Mouse (Mus musculus) kidney, embryonic 16.5 days (tissue): ENCODE results near the gene Wnk2. TPM values are rescaled to one million over a fixed set of nuclear protein-coding genes. Genes with fewer than 3 reads are reported as not detected.

Experiments used
- ATAC-seq: fragments of 200-750 bp; cut with Nextera tagmentation; 2 replicates; pipeline ENCODE4 v1.8.0; 2017; ENCODE audit warnings: moderate TSS enrichment; ENCODE audit not compliant: low FRiP score, low TSS enrichment
- H3K27ac ChIP-seq: fragments of 300-500 bp; sonication (generic); 2 replicates; pipeline ENCODE4 v1.5.1; 2014; ENCODE audit warnings: low read length
- H3K27me3 ChIP-seq: fragments of 300-500 bp; sonication (generic); 2 replicates; pipeline ENCODE4 v1.6.1; 2014; ENCODE audit warnings: low read length, control low read depth, mixed read lengths; ENCODE audit not compliant: insufficient read depth
- H3K36me3 ChIP-seq: fragments of 300-500 bp; sonication (generic); 2 replicates; pipeline ENCODE4 v1.6.1; 2014; ENCODE audit warnings: low read length, control low read depth, mixed read lengths; ENCODE audit not compliant: insufficient read depth
- H3K4me1 ChIP-seq: fragments of 300-500 bp; sonication (generic); 2 replicates; pipeline ENCODE4 v1.6.1; 2014; ENCODE audit warnings: low read length, control low read depth, mixed read lengths; ENCODE audit not compliant: insufficient read depth
- H3K4me2 ChIP-seq: fragments of 300-500 bp; sonication (generic); replicated peaks from 2 replicates; pipeline ENCODE4 v1.6.1; 2014; ENCODE audit warnings: low read depth, low read length
- H3K4me3 ChIP-seq: fragments of 300-500 bp; sonication (generic); 2 replicates; pipeline ENCODE4 v1.5.1; 2014; ENCODE audit warnings: mild to moderate bottlenecking, low read length
- H3K9ac ChIP-seq: fragments of 300-500 bp; sonication (generic); replicated peaks from 2 replicates; pipeline ENCODE4 v1.6.1; 2014; ENCODE audit warnings: low read length
- H3K9me3 ChIP-seq: fragments of 300-500 bp; sonication (generic); 2 replicates; pipeline ENCODE4 v1.6.1; 2016; ENCODE audit warnings: low read length, control low read depth
- WGBS: fragments of 180-500 bp; shearing (Covaris S2); extraction: QIAGEN DNeasy Blood & Tissue Kit; methylation state at CpG from one replicate; pipeline ENCODE4 v1.1.7; 2014; 5-methylcytosine and 5-hydroxymethylcytosine counted together
- polyA plus RNA-seq: library from polyadenylated mRNA; unstranded; fragments of >200 nt; fragmentation: Nextera tagmentation; extraction: Ambion mirVana; gene quantifications from 2 replicates; pipeline ENCODE4 v1.2.1, GENCODE M21; 2015

The Wnk2 gene
- polyA plus RNA-seq, 1 experiment from 2014 or later = 1.0 TPM

DNA sequence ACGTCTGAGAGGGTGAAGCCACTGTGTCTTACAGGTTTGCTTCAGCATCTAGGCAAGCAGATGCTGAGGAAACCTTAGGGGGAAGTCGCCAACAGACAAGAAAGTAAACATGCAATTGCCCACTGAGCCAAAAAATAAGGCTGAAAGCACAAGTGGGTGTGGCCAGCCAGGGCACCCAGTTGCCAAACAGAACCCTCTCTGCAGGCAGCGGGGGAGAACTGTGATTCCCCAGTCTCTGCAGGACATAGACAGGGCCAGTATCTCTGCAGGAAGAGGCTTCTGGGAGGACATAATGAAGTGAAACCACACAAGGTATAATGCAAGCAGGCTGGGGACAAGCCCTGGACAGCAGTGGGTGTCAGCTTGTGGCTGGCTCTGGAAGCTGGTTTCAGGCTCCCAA, 38.1 kb downstream of the Wnk2 start:
- Histone ChIP-seq H3K4me2 (no peak overlapping the region), H3K9me3 (peaks cover 6% of the 10 kb centered on the region), H3K9ac (no peak overlapping the region), H3K4me3 (no peak overlapping the region), H3K4me1 (no peaks in the 10 kb centered on the region), H3K27me3 (no peaks in the 10 kb centered on the region), H3K36me3 (no peaks in the 10 kb centered on the region), H3K27ac (no peak overlapping the region)
- 80% methylated on average over 3 of the region's 3 CpGs for WGBS
- no peak for ATAC-seq

DNA sequence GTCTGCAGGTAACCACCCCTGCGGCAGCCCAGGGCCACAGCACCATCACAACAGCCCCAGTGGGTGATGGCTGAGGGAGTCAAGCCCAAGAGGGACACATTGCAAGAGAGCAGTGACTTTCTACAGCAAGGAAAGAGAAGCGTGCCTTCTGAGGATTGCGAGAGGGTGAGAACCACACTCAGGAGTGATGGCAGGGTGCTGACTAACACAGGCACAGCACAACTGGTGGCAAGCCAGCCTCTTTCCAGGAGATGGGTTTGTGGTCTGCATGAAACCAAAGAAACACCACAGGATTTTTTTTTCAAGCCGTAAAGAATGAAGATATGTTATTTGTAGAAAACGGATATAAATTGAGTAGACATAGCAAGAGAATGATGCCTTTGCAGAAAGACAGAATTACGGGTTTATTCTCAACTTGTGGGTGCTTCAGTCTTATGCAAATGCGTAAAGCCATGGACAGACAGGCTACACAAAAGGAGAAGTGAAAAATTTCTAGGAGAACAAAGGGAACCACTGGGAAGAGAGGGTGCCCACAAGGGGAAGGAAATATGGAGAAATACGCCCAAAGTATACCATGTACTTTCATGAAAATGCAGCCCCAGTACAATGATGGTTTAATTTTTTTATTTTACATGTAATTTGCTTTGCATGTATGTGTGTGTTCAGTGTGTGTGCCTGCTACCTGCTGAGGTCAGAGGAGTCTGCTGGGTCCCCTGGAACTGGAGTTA, 39.5 kb downstream of the Wnk2 start:
- no peak for ATAC-seq
- Histone ChIP-seq H3K27me3 (no peaks in the 10 kb centered on the region), H3K36me3 (no peaks in the 10 kb centered on the region), H3K4me1 (peaks cover 11% of the 10 kb centered on the region), H3K4me3 (no peak overlapping the region), H3K9me3 (peaks cover 6% of the 10 kb centered on the region), H3K27ac (no peak overlapping the region), H3K9ac (no peak overlapping the region), H3K4me2 (no peak overlapping the region)
- WGBS = 84% methylated on average over 8 of the region's 8 CpGs

DNA sequence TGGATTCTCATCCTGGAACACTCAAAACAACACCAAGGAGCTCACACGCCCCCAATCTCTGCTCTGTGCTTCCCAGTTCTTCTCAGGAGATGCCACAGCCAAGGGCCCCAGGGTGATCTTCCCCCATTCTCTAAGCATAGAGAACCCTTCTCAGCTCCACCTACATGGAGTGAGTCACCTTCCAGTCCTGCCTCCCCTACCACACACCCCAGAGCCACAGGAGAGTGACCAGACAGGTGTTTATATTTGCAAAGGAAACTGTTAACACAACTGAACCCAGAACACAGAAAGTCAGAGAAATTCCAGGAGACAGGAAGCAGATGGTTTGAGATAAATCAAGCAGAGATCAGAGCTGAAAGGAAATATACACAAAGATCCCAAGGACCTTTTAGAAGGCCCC, 43.9 kb downstream of the Wnk2 start:
- no peak for ATAC-seq
- Histone ChIP-seq H3K4me3 (no peak overlapping the region), H3K27ac (no peak overlapping the region)

DNA sequence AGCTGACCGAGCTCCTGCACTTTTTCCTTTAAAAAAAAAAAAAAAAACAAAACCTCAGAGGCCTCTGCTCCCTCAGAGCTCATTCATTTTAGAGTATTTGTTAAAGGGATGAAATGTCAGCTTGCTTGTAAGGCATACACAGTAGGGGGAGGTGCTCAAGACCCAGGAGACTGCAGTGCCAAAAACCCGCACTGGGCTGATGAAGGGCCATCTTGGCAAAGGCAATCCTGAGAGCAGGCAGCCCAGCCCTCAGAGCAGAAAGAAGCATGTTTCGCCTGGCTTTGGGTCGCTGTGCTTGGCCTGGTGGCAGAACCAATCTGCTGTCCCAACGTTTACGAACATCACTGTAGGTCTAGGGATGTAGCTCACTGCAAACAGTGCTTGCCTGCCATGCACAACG, 44.6 kb downstream of the Wnk2 start:
- Histone ChIP-seq H3K27ac (no peak overlapping the region), H3K4me1 (peaks cover 24% of the 10 kb centered on the region), H3K9me3 (peaks cover 6% of the 10 kb centered on the region), H3K4me3 (no peak overlapping the region), H3K9ac (no peak overlapping the region), H3K36me3 (no peaks in the 10 kb centered on the region), H3K27me3 (no peaks in the 10 kb centered on the region), H3K4me2 (no peak overlapping the region)
- ATAC-seq = no peak
- WGBS = 54% methylated on average over 7 of the region's 7 CpGs

More for the DNA sequence above, 43.9 kb downstream of the Wnk2 start:
- Histone ChIP-seq H3K9me3 (peaks cover 6% of the 10 kb centered on the region), H3K27me3 (no peaks in the 10 kb centered on the region), H3K4me1 (peaks cover 24% of the 10 kb centered on the region), H3K36me3 (no peaks in the 10 kb centered on the region), H3K9ac (no peak overlapping the region), H3K4me2 (no peak overlapping the region)
- 43% methylated on average over 1 of the region's 1 CpGs for WGBS

DNA sequence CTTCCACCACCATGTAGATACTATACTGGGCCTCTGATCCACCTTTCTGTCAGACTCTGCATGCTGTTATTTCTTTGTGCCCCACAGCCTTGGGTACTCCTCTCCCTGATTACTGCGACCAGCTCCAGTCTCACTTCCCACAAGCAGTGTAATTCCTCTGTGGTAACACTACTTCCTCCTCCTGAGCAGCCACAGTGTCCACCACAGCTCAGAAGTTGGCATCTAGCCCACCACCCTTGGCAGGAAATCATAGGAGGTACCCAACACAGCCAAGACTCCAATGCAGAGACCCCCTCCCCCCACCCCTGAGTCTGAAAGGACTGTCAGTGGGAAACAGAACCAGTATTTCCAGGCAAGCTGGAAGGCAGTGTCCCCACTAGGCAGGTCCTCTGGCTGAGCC, 47.4 kb downstream of the Wnk2 start:
- H3K4me3 ChIP-seq = no peak overlapping the region
- no peaks in the 10 kb centered on the region for H3K36me3 ChIP-seq
- H3K27me3 ChIP-seq = no peaks in the 10 kb centered on the region
- H3K27ac ChIP-seq = no peak overlapping the region
- WGBS = 65% methylated on average over 1 of the region's 1 CpGs
- no peak overlapping the region for H3K4me2 ChIP-seq
- H3K9ac ChIP-seq = no peak overlapping the region
- ATAC-seq = 0 out of 2 replicates have a peak, but pooled peaks have one; percentile 42
- no peaks in the 10 kb centered on the region for H3K9me3 ChIP-seq
- peaks cover 24% of the 10 kb centered on the region for H3K4me1 ChIP-seq

DNA sequence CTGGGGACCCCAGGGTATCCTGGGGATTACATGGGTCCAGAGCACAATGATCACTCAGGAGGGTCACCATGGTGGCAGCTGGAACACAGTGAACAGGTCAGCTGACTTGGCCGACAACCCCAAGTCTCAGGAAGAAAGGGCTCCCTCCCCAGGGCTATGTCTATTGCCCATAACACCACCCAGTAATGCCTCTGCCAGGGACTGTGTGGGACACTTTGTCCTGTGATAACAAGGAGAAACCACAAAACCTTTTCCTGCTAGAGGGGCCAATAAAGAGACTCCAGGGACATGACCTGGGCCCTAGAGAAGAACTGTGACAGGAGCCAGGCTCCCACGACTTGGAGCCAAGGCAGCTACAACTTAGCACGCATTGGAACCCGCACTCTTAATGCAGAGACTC, 51.0 kb downstream of the Wnk2 start:
- Histone ChIP-seq H3K27ac (no peak overlapping the region), H3K4me3 (no peak overlapping the region), H3K9me3 (no peaks in the 10 kb centered on the region), H3K27me3 (no peaks in the 10 kb centered on the region), H3K4me1 (0 out of 2 replicates have a peak, but pooled peaks cover 9% of the 10 kb centered on the region), H3K4me2 (no peak overlapping the region), H3K36me3 (no peaks in the 10 kb centered on the region), H3K9ac (no peak overlapping the region)
- 94% methylated on average over 4 of the region's 4 CpGs for WGBS
- no peak for ATAC-seq

DNA sequence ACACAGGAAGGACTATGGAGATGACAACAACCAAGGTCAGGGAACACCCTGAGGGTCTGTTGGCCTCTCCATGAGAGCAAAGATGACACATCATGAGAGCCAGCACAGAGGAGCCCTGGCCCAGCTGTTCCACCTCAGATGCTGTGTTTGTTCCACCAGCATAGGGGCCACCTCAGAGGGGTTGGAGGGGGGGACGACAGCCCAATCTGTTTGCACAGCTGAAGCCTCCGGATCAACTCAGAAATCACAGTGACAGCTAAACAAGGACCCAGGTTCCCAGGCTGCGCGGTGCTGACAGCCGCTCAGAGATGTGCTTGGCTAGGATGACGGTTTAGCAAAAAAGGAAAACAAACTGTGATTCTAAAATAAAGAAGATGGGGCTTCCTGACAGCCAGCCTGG, 53.1 kb downstream of the Wnk2 start:
- no peaks in the 10 kb centered on the region for H3K27me3 ChIP-seq
- no peak overlapping the region for H3K27ac ChIP-seq
- no peaks in the 10 kb centered on the region for H3K36me3 ChIP-seq
- ATAC-seq = no peak
- 0 out of 2 replicates have a peak, but pooled peaks cover 2% of the 10 kb centered on the region for H3K4me1 ChIP-seq
- no peak overlapping the region for H3K9ac ChIP-seq
- no peak overlapping the region for H3K4me3 ChIP-seq
- no peaks in the 10 kb centered on the region for H3K9me3 ChIP-seq
- WGBS = 35% methylated on average over 6 of the region's 6 CpGs
- no peak overlapping the region for H3K4me2 ChIP-seq

DNA sequence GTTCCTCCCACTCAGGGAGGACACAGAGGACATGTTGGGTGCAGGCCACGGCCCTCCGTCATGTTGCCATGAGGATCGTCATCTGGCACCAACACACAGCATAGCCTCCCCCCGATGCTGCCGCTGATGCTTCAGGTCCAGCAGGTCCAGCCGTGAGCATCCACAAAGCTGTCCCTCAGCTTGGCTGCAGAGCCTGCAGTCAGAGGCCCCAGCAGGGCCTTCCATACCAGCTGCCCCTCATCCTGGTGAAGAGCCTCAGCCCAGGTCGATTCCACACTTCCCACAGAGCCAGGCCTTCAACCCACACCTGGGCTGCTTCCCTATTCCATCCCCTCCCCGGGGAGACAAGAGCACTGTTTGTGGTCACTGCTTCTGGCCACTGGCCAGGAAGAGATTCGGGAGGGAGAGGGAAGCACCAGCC, 54.3 kb downstream of the Wnk2 start:
- Histone ChIP-seq H3K4me2 (no peak overlapping the region), H3K27me3 (no peaks in the 10 kb centered on the region), H3K9me3 (no peaks in the 10 kb centered on the region), H3K27ac (no peak overlapping the region), H3K4me3 (no peak overlapping the region), H3K4me1 (0 out of 2 replicates have a peak, but pooled peaks cover 2% of the 10 kb centered on the region), H3K9ac (no peak overlapping the region), H3K36me3 (no peaks in the 10 kb centered on the region)
- 68% methylated on average over 9 of the region's 9 CpGs for WGBS
- ATAC-seq = no peak

DNA sequence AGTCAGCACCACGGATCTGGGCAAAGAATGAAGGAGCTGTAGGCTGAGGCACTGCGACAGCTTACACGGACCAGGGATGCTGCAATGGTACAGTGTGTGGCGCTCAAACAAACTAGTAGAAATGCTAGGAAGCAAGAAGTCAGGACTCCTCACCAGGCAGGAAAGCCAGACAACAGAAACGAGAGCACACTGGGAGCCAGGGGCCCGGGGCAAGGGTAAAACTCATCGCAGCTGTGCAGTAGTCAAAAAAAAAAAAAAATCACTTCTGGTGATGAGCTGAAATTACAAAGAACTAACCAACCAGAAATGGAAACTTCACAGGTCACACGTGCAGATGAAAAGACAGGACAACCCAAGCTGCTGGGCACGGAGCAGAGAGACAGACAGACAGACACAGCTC, 55.2 kb downstream of the Wnk2 start:
- no peaks in the 10 kb centered on the region for H3K36me3 ChIP-seq
- H3K27me3 ChIP-seq = no peaks in the 10 kb centered on the region
- no peaks in the 10 kb centered on the region for H3K9me3 ChIP-seq
- no peak overlapping the region for H3K9ac ChIP-seq
- 73% methylated on average over 9 of the region's 9 CpGs for WGBS
- H3K4me2 ChIP-seq = no peak overlapping the region
- no peak overlapping the region for H3K4me3 ChIP-seq
- ATAC-seq = no peak
- 0 out of 2 replicates have a peak, but pooled peaks cover 2% of the 10 kb centered on the region for H3K4me1 ChIP-seq
- H3K27ac ChIP-seq = no peak overlapping the region

DNA sequence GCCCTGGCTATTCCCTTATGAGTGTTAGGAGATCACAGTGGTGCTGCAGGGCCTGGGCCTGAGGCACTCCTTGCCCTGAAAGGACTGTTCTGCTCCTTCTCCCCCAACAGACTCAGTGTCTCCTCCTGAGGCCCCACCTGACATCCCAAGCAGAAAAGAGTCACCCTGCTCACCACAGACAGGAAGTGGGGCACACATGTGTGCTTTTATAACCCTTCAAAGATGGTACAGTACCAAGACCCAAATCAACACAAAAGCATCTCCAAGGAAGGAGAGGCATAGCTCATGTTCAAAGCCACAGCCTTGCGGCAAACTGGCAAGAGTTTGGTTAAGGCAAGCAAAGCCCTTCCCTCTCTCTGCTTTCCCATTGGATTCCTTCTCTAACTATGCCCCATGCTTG, 57.6 kb downstream of the Wnk2 start:
- no peak overlapping the region for H3K4me3 ChIP-seq
- no peak for ATAC-seq
- H3K4me1 ChIP-seq = 0 out of 2 replicates have a peak, but pooled peaks cover 2% of the 10 kb centered on the region
- H3K4me2 ChIP-seq = no peak overlapping the region
- no peaks in the 10 kb centered on the region for H3K27me3 ChIP-seq
- no peaks in the 10 kb centered on the region for H3K9me3 ChIP-seq
- H3K27ac ChIP-seq = no peak overlapping the region
- no peak overlapping the region for H3K9ac ChIP-seq
- H3K36me3 ChIP-seq = no peaks in the 10 kb centered on the region
- WGBS = 100% methylated on average over 1 of the region's 1 CpGs
